Mouse (Mus musculus): ENCODE measurements around the gene Tfeb. TPM values are rescaled to one million over a fixed set of nuclear protein-coding genes. Genes with fewer than 3 reads are reported as not detected.

The Tfeb gene
- total RNA-seq, 2 experiments from 2014 or later, result 39.9 to 44.8 TPM

DNA sequence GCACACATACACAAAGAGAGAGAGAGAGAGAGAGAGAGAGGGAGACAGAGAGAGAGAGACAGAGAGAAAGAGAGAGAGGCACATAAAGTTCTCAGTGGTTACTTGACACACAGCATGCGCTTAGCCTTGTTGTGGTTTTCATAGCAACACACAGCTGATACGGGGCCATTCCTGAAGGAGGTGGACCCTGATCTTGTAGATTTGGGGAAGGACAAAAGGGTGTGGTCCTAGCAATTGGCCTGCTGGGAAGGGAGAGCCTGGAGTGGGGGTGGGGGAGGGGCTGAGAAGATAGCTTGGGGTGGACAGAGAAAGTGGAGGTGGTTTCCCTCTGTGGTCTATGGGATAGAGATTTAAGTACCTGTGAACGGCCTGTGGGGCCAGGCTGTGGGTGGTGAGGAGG, 26.8 kb upstream of the Tfeb start:
- DNase-seq, result no peak
- intact Hi-C loops (cut with DNase I), result no loop called here

- intact Hi-C loops (cut with DNase I), result no loop called here
- no peak for DNase-seq
These were observed 24.9 kb upstream of the Tfeb start for GRCm38 (mm10) chr17:47711883-47712282.

- intact Hi-C loops (cut with DNase I), result no loop called here
- no peak for DNase-seq
These were observed 23.8 kb upstream of the Tfeb start for GRCm38 (mm10) chr17:47712889-47713571.

- intact Hi-C loops (cut with DNase I), result no loop called here
- no peak for DNase-seq
These were observed 21.8 kb upstream of the Tfeb start for GRCm38 (mm10) chr17:47715037-47715436.

DNA sequence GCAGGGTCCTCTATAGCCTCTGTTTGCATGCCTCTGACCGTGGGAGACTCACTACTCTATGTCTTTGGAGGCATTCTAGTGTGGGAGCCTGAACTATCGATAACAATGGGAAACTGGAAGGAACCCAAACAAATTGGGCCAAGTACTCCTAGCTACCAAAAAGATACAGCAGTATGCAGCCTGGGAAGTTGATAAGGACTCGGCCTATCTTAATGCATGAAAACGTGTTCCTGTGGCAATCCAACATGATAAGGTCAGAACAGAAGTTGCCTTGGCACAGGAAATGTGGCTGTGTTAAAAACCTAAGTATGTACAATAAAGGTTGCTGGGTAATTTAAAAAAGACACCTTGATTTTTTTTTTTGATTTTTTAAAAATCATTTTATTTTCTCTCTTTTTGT, 15.6 kb upstream of the Tfeb start:
- no peak for DNase-seq
- intact Hi-C loops (cut with DNase I), result no loop called here

DNA sequence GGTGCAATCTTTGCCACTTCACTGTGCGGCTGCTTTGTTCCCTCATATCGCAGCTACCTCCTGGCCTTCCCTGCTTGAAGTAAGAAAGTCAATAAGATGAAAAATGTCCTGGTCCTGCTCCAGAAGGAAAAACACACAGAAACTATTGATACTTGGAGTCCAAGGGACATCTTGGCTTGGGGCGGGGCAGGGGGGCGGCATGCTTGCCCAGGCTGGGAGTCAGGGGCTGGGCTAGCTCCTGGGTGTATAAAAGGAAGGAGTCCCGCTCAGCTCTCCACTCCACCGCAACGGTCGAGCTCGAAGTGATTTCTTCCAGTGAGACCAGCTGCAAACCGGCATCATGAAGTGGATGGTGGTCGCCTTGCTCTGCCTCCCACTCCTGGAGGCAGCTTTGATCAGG, 10.3 kb upstream of the Tfeb start, which contains the start of gene Pgc:
Pgc (plus strand) TSS at position 277 of the 400 bp plus-strand sequence.
- no peak for DNase-seq
- intact Hi-C loops (cut with DNase I), result no loop called here

GRCm38 (mm10) chr17:47730633-47731575, 5.9 kb upstream of the Tfeb start:
- no peak for DNase-seq
- intact Hi-C loops (cut with DNase I), result no loop called here

GRCm38 (mm10) chr17:47735553-47736100, 1.2 kb upstream of the Tfeb start:
- intact Hi-C loops (cut with DNase I), result no loop called here
- DNase-seq, result no peak

DNA sequence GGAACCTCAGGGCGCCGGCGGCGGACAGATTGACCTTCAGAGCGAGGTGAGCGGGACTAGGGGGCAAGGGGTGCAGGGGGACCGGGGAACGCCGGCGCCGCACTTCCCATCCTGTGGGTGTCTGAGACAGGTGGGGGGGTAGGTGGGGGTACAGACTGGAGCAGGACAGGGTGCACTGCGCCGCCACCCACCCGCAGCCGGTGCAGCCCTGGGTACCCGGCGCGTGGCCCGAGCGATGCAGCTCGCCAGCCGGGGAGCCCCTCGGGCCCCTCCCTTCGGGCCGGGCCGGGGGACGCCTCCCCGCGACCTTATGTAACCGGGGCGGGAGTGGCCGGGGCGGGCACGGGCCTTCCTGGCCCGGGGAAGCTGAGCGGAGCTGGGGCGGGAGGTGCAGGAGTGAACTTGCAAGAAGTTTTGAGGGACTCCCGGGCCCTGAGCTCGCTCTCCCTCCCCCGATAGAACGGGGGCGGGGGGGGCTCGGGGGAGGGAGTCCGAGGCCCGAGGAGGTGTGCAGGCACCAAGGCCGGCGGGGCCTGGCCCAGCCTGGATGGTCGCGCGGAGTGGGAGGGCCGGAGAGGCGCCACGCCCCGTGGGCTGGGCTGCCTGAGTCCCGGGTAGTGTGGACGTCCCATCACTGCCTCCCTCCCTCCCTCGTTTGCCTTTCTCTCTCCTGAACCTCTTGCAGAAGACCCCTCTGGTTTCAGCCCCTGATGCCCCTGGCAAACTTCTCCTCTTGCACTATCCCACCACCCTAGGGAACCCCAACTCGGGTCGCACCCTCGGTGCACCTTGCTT, 638 bp downstream of the Tfeb start:
- DNase-seq, result peak; percentile 89 to 93
- intact Hi-C loops (cut with DNase I), result no loop called here

DNA sequence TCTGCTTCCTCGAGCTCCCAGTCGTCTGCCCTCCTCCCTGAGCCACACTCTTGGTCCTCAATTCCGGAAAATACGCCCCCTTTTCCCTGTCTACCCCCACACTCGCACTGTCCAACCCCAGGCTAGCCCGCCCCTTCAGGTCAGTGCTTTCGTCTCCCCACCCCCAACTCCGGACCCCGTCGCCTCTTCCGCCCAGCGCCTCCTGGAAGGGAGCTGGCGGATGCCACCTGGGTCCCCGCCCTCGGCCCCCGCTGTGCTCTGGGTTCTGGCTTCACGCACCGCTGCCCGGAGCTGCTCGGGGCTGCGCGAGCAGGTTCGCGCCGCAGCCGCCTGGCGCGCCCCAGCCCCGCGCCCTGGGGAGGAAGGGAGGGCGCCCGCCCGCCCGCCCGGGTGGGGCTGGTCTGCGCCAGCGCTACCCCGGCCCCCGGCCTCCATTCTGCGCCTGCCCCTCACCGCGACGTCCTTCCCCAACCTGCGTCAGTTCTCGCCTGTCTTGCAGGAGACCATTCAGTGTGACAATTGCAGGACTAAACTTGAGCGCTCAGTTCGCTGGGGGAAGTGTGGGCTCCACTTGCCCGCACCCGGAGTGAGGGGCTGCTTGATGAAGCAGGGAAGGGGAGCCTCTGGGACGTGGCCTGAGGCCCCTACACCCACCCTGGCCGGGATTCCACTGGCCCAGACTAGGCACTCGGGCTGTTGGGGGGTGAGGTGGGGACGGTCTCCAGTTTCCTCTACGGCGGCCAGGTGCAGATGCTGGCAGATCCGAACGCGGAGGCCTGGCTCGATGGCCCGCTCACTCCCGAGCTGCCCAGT, 1.4 kb downstream of the Tfeb start:
- intact Hi-C loops (cut with DNase I), result no loop called here
- DNase-seq, result peak in 1 of 2 experiments; percentile 51

- DNase-seq, result no peak
- intact Hi-C loops (cut with DNase I), result no loop called here
These were observed 2.3 kb downstream of the Tfeb start for GRCm38 (mm10) chr17:47738879-47739798.

DNA sequence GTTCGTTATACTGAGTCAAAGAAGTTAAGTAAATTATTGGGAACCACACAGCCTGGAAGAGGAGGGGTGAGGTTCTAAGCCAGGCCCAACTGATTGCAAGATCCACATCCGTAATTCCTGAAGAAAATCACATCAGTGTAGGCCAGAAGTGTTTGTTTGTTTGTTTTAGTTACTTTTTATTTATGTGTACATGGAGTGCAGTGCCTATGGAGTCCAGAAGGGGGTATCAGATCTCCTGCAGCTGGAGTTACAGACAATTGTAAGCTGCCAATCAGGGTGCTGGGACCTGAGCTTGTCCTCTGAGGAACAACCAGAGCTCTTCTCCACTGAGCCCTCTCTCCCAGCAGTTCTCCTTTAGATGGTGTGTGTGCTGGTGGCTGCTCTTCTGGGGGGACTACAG, 3.4 kb downstream of the Tfeb start:
- DNase-seq, result no peak
- intact Hi-C loops (cut with DNase I), result no loop called here

GRCm38 (mm10) chr17:47742991-47743734, 6.3 kb downstream of the Tfeb start:
- intact Hi-C loops (cut with DNase I), result no loop called here

GRCm38 (mm10) chr17:47744086-47744485, 7.3 kb downstream of the Tfeb start:
- DNase-seq, result no peak
- intact Hi-C loops (cut with DNase I), result loop anchor here (2.0 kb wide), 1 partner anchor 121 kb away; no protein-coding TSS in a partner anchor

More at GRCm38 (mm10) chr17:47742991-47743734, 6.3 kb downstream of the Tfeb start:
- no peak for DNase-seq

DNA sequence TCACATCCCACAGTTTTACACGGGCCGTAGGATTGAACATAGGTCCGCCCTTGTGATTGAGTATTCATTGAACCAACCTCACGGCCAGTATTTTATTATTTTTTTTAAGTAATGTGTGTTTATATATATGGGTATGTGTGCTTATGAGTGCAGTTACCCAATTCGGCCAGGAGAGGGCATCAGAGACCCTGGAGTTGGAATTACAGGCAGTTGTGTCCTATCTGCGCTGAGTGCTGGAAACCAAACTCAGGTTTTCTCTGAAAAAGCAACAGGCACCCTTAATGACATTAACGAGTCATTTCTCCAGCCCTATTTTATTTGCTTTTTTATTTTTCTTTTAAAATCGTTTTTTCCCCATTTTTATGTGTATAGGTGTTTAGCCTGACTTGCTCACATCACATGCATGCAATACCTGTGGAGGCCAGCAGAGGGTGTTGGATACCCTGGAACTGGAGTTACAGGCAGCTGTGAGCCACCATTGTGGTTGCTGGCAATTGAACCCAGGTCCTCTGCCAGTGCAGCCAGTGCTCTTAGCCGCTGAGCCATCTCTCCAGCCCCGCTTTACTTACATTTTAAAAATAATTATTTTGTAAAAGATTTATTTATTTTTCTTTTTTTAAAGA, 8.0 kb downstream of the Tfeb start:
- intact Hi-C loops (cut with DNase I), result loop anchor here (2.0 kb wide), 1 partner anchor 120 kb away; no protein-coding TSS in a partner anchor
- DNase-seq, result peak in 1 of 2 experiments; percentile 35

DNA sequence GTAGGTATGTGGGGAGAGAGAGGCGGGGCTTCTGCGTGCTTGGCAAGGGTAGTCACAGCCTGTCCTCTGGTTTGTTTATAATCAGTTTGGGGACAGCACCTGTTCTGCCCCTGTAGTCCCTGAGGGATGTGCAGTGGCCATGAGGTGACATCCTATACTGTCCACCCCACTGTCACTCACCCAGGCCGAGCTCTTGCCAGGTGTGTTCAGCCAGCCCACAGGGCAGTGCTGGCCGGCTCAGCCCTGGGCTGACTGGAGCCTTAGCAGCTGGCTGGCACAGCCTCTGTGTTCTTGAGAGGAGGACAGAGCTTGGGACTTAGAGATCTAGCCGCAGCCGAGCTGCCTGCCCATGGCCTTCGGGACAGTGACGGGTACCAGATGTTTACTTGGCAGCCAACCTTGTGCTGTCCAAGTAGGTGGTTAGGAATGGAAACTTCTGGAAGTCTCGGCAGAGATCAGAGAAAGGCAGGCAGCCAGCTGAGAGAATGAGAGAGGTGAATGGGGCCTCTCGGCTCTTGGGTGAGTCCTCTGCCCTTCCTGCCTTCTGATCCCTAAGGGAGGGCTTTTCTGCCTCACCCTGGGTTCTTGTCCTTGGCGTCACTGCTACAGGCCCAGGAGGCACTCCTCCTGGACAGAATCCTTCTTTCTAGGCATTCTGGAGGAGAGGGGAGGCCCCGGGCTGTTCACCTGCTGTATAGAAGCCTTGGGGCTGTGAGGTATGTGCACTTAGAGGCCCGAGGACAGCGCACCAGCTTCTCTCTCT, 12.1 kb downstream of the Tfeb start:
- peak; percentile 57 to 63 for DNase-seq
- intact Hi-C loops (cut with DNase I), result no loop called here

DNA sequence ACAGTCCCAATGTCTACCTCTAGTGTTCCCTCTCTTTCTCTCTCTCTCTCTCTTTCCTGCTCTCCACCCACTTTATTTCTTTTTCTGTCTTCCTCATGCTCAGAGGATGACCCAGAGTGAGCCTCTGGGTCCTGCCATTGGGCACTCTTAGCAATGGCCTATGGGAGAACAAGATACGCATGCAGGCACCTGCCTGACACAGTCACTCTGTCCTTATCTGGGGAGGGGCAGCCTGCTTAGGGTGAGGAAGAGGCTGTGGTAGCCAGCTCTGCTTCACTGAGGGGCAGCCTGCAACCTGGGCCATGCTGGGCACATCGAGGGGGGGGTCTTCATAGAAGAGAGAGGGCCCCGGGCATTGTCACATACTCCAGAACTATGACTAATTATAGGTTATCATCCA, 12.8 kb downstream of the Tfeb start:
- DNase-seq, result no peak
- intact Hi-C loops (cut with DNase I), result no loop called here
